ENCODE assay signal across 9 mouse cellular contexts in the genomic region with DNA sequence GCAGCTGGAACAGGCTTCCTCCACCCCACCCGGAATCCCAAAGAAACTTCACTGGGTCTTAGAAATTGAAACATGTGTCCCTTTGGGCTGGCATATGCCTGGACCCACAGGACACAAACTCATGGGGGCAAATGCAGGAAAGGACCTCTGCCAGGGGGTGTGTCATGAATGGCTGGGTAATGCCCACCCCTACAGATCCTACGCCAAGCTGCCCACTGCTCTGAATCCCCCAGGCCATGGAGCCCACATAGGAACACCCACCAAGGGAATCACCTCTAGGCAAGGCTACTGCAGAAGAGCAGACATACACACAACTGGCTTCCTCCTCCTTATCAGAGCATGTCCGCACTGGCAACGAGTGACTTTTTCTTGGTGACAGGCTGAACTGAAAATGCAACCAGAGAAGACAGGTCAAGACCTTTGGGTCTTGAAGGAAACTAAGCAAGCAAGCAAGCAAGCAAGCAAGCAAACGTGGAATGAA. TPM values are rescaled to one million over a fixed set of nuclear protein-coding genes. Genes with fewer than 3 reads are reported as not detected.
DNase-seq lines count a peak whose midpoint lies in the region; ATAC-seq and TF ChIP-seq lines count a peak whose summit lies in the region.
"Had no signal": no experiment of that assay in that cellular context is flagged by ENCODE, and none has a peak within 500 bp of the region (broad histone marks: within the 10 kb centered on the region; RNA-seq: fewer than 3 reads in every experiment).

No protein-coding gene starts in this region.

- WGBS in lung, adult 2 months: 55% methylated on average over 5 of the region's 5 CpGs
- WGBS in hindbrain, embryonic 14.5 days: 76% methylated on average over 5 of the region's 5 CpGs
- 81% methylated on average over 5 of the region's 5 CpGs for WGBS in forebrain, embryonic 14.5 days

- no peaks in the 10 kb centered on the region for H3K4me1 ChIP-seq in lung, adult 2 months (ENCODE audit: control insufficient read depth, insufficient read depth, low read length)
- H3K4me1 ChIP-seq in hindbrain, embryonic 14.5 days (replicated peaks; ENCODE audit: control insufficient read depth, insufficient read depth, low read length): no peaks in the 10 kb centered on the region
- no peaks in the 10 kb centered on the region for H3K4me1 ChIP-seq in forebrain, embryonic 14.5 days (ENCODE audit: control insufficient read depth, insufficient read depth, low read length)
- H3K4me1 ChIP-seq: limb, embryonic 13.5 days had no signal

- no peak for ATAC-seq in hindbrain, embryonic 14.5 days (ENCODE audit: low FRiP score)
- no peak for ATAC-seq in forebrain, embryonic 14.5 days

- no peaks in the 10 kb centered on the region for H3K36me3 ChIP-seq in hindbrain, embryonic 14.5 days (replicated peaks; ENCODE audit: control insufficient read depth, insufficient read depth)
- no peaks in the 10 kb centered on the region for H3K36me3 ChIP-seq in forebrain, embryonic 14.5 days (ENCODE audit: control insufficient read depth, insufficient read depth, low read length)
- H3K36me3 ChIP-seq: limb, embryonic 13.5 days had no signal

- no peak for TF ChIP-seq CTCF in lung, adult 2 months (IDR thresholded peaks at IDR 0.05; ENCODE audit: insufficient read depth, low read length)
- TF ChIP-seq CTCF in left cerebral cortex, adult 2 months (IDR thresholded peaks at IDR 0.05): no peak

- no peaks in the 10 kb centered on the region for H3K27me3 ChIP-seq in hindbrain, embryonic 14.5 days (ENCODE audit: control insufficient read depth, insufficient read depth, low read length)
- no peaks in the 10 kb centered on the region for H3K27me3 ChIP-seq in forebrain, embryonic 14.5 days (replicated peaks; ENCODE audit: control insufficient read depth, insufficient read depth, low read length)

- TF ChIP-seq POLR2A in lung, adult 2 months (IDR thresholded peaks at IDR 0.05; ENCODE audit: borderline replicate concordance, extremely low read depth, low read depth, low read length): no peak

- no peak overlapping the region for H3K4me2 ChIP-seq in hindbrain, embryonic 14.5 days (replicated peaks)
- no peak overlapping the region for H3K4me2 ChIP-seq in forebrain, embryonic 14.5 days (ENCODE audit: low read length)
- H3K4me2 ChIP-seq: limb, embryonic 13.5 days had no signal

- H3K27ac ChIP-seq in left cerebral cortex, adult 2 months: no peak overlapping the region
- H3K27ac ChIP-seq in hindbrain, embryonic 14.5 days: no peak overlapping the region
- no peak overlapping the region for H3K27ac ChIP-seq in forebrain, embryonic 14.5 days (ENCODE audit: low read depth, low read length)
- H3K27ac ChIP-seq: limb, embryonic 13.5 days had no signal

- H3K4me3 ChIP-seq in lung, adult 2 months (replicated peaks; ENCODE audit: extremely low read depth, low read depth, low read length): no peak overlapping the region
- H3K4me3 ChIP-seq in left cerebral cortex, adult 2 months: no peak overlapping the region
- no peak overlapping the region for H3K4me3 ChIP-seq in hindbrain, embryonic 14.5 days (replicated peaks; ENCODE audit: low read length)
- H3K4me3 ChIP-seq in forebrain, embryonic 14.5 days (ENCODE audit: low read depth, low read length): no peak overlapping the region
- H3K4me3 ChIP-seq: limb, embryonic 13.5 days had no signal

- no peaks in the 10 kb centered on the region for H3K9me3 ChIP-seq in hindbrain, embryonic 14.5 days (ENCODE audit: control insufficient read depth, low read length)
- no peaks in the 10 kb centered on the region for H3K9me3 ChIP-seq in forebrain, embryonic 14.5 days (replicated peaks; ENCODE audit: control insufficient read depth, low read length)
- H3K9me3 ChIP-seq: limb, embryonic 13.5 days had no signal

- intact Hi-C loops in left cerebral cortex, adult 2 months (cut with DNase I): no loop called here

- H3K9ac ChIP-seq in hindbrain, embryonic 14.5 days: no peak overlapping the region
- H3K9ac ChIP-seq in forebrain, embryonic 14.5 days (ENCODE audit: low read length): no peak overlapping the region
- H3K9ac ChIP-seq: limb, embryonic 13.5 days had no signal

- DNase-seq in lung, adult 2 months: peak; percentile 11
- no peak for DNase-seq in lung, postnatal 25 days (ENCODE audit: low spot score)
- peak; percentile 25 for DNase-seq in adrenal gland, adult 8-10 months
- peak; percentile 22 to 29 for DNase-seq in cerebellum, postnatal 25 days
- peak; percentile 12 to 37 for DNase-seq in left cerebral cortex, adult 2 months (ENCODE audit: extremely low spot score in 1 of 2, low spot score in 2 of 2)
- DNase-seq in urinary bladder, postnatal 4 days (ENCODE audit: low spot score in 2 of 2): peak; percentile 28 to 60
- no peak for DNase-seq in hindbrain, embryonic 14.5 days (ENCODE audit: low spot score)
- no peak for DNase-seq in forebrain, embryonic 14.5 days (ENCODE audit: low spot score)

RNA-seq across cellular contexts. Expression of gene Ezh2, which starts 54.4 kb away (rescaled TPM):
- 2.6 and 4.9 TPM in 2 replicates for polyA plus RNA-seq in lung, adult 2 months (2012; rRNA removed)
- total RNA-seq in adrenal gland, adult 8-10 months (2022): 10 to 100 TPM in 3 of 4 experiments, 1 to 10 TPM in 1; 7.6 to 16.1 (median 12.4) TPM
- 10 to 100 TPM; 11.3 to 13.5 TPM for total RNA-seq in left cerebral cortex, adult 2 months (2021)
- 51.2 and 55.1 TPM in 2 replicates for polyA plus RNA-seq in hindbrain, embryonic 14.5 days (2014; fragmentation: Nextera tagmentation; extraction: Ambion mirVana)
- 130 and 142 TPM in 2 replicates for polyA plus RNA-seq in forebrain, embryonic 14.5 days (2014; fragmentation: Nextera tagmentation; extraction: Ambion mirVana)

Comparison
In these comparisons a context has a peak if more than half of its experiments do, and no peak if none do; other contexts are left out.
1. DNase-seq: peak in lung, adult 2 months (single experiment), adrenal gland, adult 8-10 months (single experiment), cerebellum, postnatal 25 days (2 of 2), left cerebral cortex, adult 2 months (2 of 2) and urinary bladder, postnatal 4 days (2 of 2); none in lung, postnatal 25 days (single experiment), hindbrain, embryonic 14.5 days (single experiment) and forebrain, embryonic 14.5 days (single experiment).